Mouse (Mus musculus) forelimb bud, embryonic 11.5 days (tissue): Measurements from ENCODE around the gene B3gnt9.
"Not testable (repeated sequence)": the region's sequence is repeated elsewhere in the genome, so short reads cannot be mapped to it uniquely, and the experiment has no call there.

ENCODE experiments used
- DNase-seq: peaks from one replicate; pipeline ENCODE4 v3.0.0-alpha.2; 2012; ENCODE audit warnings: low read depth, low spot score

The B3gnt9 gene

DNA sequence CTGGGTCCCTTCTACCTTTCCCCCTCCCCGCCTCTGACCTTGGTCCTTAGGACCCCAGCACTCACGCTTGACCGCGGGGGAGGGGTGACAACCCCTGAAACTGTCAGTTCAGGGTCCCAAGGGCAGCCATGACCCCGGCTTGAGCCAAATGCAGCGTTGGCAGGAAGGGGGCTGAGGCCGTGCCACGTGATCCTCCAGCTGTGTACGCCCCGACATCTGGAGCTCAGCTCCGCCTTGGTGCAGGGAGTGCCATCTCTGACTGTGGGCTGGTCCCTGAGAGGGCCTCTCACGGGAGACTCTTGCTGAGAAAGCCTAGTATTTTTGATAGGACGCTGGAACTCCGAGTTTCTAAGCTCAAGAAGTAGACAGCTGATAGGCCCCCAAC is at the start of gene B3gnt9:
B3gnt9 (minus strand) TSS at position 188 of the 385 bp plus-strand sequence.
- no peak for DNase-seq

- DNase-seq, result no peak
Measured at GRCm38 (mm10) chr8:105303874-105304273, 48.9 kb upstream of the B3gnt9 start.

DNA sequence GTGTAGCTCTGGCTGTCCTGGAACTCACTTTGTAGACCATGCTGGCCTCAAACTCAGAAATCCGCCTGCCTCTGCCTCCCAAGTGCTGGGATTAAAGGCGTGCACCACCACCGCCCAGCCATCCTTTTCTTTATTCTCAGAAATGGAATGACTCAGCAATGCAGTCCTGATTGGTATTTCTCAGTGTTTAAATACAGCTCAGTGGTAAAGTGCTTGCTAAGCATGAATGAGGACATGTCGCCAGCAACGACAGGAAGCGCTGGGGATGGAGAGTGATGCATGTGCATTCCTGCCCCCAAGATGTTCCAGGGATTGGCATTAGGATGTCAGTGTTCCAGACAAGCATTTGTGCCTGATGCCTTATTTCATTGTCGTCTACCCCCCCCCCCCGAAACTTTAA is 48.4 kb upstream of the B3gnt9 start:
- DNase-seq, result no peak

GRCm38 (mm10) chr8:105299962-105300361 is 45.0 kb upstream of the B3gnt9 start:
- DNase-seq, result no peak

DNA sequence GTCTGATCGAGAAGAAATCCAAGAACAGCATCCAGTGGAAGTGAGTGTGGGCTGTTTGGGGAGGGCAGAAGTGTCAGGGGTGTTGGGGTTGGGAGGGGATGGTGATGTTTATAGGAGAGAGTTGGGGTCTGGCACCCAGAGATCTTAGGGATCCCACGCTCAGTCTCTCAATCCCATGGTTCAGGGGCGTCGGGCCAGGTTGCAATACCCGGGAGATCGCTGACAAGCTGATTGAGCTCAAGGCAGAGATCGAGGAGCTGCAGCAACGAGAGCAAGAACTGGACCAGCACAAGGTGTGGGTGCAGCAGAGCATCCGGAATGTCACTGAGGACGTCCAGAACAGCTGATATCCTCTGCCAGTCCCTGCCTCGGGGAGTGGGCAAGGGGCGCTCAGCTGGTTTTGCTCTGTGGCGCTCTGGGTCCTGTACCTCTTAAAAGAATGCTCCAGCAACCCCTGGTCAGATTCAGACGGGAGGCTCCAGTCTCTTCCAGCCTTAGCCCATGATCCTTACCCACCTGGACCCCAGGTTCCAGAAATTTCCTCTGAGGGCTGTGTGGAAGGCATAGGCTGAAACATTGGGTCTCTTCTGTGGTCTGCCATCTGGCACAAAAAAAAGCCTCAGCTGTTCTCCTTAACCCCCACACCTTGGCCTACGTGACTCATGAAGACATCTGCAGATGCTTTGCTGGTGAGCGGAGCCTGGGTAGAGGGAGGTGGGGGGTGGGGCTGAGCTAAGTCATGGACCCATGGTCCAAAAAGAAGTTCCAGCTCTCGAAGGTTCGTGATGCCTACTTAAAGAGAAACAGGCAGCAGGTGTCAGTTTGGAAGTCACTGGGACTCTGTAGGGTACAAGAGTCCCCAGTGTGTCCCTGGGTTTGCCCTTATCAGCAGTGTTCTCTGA is 43.6 kb upstream of the B3gnt9 start:
- DNase-seq, result no peak

- DNase-seq, result peak; percentile 90
Measured at GRCm38 (mm10) chr8:105297511-105298192, 42.7 kb upstream of the B3gnt9 start, which contains the start of gene E2f4. TSS of gene E2f4 (plus strand) at chr8:105297663.

- DNase-seq, result no peak
Measured at GRCm38 (mm10) chr8:105295895-105296573, 41.1 kb upstream of the B3gnt9 start, which contains the start of gene Exoc3l. TSS of gene Exoc3l (minus strand) at chr8:105296101.

GRCm38 (mm10) chr8:105295256-105295655 is 40.3 kb upstream of the B3gnt9 start:
- DNase-seq, result no peak

GRCm38 (mm10) chr8:105294776-105295175 is 39.8 kb upstream of the B3gnt9 start:
- DNase-seq, result no peak

DNA sequence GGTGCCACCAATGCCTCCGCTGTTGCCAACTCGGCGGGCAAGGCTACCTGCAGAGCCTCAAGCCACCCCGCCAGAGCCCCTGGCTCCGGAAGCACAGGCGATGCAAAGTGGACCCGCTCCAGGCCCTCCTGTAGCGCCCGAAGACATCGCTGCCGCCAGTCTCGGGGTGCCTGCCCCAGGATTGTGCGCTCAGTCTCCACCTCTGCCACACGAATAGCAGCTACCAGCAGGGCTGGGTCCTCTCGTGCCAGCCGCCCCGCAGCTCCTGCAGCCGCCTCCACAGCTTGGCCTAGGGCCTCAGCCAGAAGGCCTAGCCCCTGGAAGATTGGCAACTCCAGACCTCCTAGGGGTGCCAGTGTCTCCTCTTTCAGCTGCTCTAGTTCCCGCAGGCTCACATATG is 38.5 kb upstream of the B3gnt9 start:
- DNase-seq, result no peak

GRCm38 (mm10) chr8:105292471-105292870 is 37.5 kb upstream of the B3gnt9 start:
- no peak for DNase-seq

- DNase-seq, result not testable (repeated sequence)
Measured at GRCm38 (mm10) chr8:105291802-105292201, 36.8 kb upstream of the B3gnt9 start.

GRCm38 (mm10) chr8:105291364-105291763 is 36.4 kb upstream of the B3gnt9 start:
- not testable (repeated sequence) for DNase-seq

GRCm38 (mm10) chr8:105290554-105291314 is 35.8 kb upstream of the B3gnt9 start:
- DNase-seq, result peak; percentile 94

- peak; percentile 57 for DNase-seq
Measured at GRCm38 (mm10) chr8:105289805-105290460, 35.0 kb upstream of the B3gnt9 start, which contains the start of gene 4931428F04Rik. TSS of gene 4931428F04Rik (minus strand) at chr8:105289864.

GRCm38 (mm10) chr8:105288958-105289732 is 34.2 kb upstream of the B3gnt9 start:
- DNase-seq, result peak; percentile 97

GRCm38 (mm10) chr8:105288231-105288630 is 33.3 kb upstream of the B3gnt9 start:
- no peak for DNase-seq

GRCm38 (mm10) chr8:105286907-105287306 is 32.0 kb upstream of the B3gnt9 start:
- DNase-seq, result no peak

GRCm38 (mm10) chr8:105285514-105285913 is 30.6 kb upstream of the B3gnt9 start:
- no peak for DNase-seq

- DNase-seq, result peak; percentile 48
Measured at GRCm38 (mm10) chr8:105283074-105283473, 28.1 kb upstream of the B3gnt9 start.
